Mouse (Mus musculus): ENCODE data around the gene Uqcc1.
A peak's percentile ranks its signal among the peaks of the same experiment; 100 is the strongest.
"Not testable (repeated sequence)": the region's sequence is repeated elsewhere in the genome, so short reads cannot be mapped to it uniquely, and the experiment has no call there.

Gene Uqcc1

DNA sequence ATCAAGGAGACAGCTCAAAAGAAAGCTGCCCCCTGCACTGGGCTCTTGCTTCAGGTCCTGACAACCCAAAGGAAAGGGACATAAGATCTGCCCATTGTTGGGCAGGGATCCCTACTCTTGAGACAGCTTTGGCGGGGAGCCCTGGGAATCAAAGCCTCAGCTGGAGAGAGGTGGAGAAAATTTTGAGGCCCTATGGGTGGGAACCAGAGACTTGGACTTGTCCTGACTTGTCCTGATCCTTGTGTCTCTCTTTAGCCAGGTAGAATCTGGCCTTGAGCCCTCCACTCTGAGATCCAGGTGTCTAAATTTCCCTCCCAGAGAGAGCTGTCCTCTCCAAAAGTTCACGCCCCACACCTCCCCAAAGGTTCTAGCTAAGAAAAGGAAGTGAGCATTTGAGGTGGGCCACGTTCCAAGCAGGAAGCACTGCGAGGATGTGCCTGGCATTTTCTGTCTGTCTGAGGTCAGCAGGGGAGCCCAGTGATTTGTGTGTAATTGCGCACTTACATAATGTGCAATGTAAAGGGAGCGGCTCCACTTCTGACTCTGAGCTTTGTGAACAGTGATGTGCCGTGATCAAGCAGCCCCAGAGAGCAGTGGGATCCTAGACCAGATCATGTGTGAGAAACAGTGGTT lies 9.9 kb upstream of the Uqcc1 start:
- no peak for DNase-seq (ENCODE audit: low read depth, low spot score)

GRCm38 (mm10) chr2:155928711-155929345 lies 1.3 kb downstream of the Uqcc1 start:
- DNase-seq (ENCODE audit: low read depth, low spot score): peak; percentile 46

GRCm38 (mm10) chr2:155925213-155925612 lies 4.9 kb downstream of the Uqcc1 start:
- DNase-seq (ENCODE audit: low read depth, low spot score): not testable (repeated sequence)

DNA sequence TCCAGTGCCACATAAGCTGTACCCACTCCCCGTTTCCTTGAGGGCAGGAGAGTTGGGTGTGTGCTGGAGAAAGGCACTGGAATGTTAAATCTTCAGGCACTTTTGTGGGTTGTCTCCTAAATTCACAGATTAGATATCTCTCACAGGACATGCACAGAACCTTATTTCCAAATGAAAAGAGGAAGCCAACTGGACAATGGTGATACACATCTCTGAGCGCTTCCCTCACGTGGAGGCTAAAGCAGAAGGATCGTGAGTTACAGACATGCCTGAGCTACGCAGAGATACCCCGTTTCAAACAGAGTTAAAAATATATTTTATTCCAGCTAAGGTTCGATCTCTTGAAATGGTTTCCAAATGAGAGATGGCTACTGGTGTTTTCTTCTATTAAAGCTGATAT lies 7.0 kb downstream of the Uqcc1 start:
- no peak for DNase-seq (ENCODE audit: low read depth, low spot score)

- no peak for DNase-seq (ENCODE audit: low read depth, low spot score)
Measured at GRCm38 (mm10) chr2:155914684-155915083, 15.4 kb downstream of the Uqcc1 start.

DNA sequence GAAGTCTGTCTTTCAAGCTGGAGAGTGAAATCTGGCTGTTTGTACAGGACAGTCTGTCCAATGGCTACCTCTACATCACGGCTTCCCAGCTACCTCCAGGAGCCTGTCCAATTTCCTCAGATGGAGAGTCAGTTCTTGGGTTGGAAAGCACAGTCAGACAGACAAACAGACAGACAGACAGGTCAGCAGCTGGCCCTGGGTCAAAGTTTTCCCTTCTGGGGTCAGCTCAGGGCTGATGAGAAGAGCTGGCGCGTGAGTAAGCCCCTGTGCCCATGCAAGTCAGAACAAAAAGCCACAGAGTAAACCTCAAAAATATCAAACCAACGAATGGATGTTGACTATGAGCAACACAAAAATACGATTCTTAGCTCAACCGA lies 26.5 kb downstream of the Uqcc1 start:
- DNase-seq (ENCODE audit: low read depth, low spot score): no peak

DNA sequence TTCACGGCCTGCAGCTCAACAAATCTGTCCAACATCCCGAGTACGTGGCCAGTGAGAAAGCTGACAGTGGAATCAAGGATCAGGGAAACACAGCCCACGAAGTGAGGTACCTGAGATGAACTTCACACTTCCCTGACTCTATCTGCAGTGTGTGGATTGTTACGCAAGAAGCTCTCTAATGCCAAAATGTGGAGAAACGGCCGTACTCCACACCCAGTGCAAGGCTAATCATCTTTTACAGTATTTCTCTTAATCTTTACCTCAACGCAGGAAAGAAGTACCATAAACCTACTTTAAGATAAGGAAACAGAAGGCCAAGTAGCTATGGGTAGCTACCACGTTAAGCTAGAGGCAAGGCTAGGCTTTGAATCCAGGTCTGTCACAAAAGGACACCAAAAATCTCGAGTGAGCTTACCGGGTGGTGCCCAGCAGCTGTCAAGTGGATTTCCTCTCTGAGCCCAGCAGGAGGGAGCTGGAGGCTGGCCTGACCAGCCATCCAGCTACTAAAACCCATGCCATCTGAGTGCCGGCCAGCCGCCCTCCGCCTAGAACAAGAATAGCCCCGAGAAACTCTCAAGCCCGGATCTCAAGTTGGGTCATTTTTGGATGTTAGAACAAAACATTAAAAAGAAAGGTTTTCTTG lies 27.0 kb downstream of the Uqcc1 start:
- DNase-seq (ENCODE audit: low read depth, low spot score): no peak

GRCm38 (mm10) chr2:155895046-155895735 lies 34.9 kb downstream of the Uqcc1 start:
- DNase-seq (ENCODE audit: low read depth, low spot score): no peak

GRCm38 (mm10) chr2:155894307-155895045 lies 35.6 kb downstream of the Uqcc1 start:
- DNase-seq (ENCODE audit: low read depth, low spot score): no peak

GRCm38 (mm10) chr2:155886776-155887175 lies 43.3 kb downstream of the Uqcc1 start:
- no peak for DNase-seq (ENCODE audit: low read depth, low spot score)

DNA sequence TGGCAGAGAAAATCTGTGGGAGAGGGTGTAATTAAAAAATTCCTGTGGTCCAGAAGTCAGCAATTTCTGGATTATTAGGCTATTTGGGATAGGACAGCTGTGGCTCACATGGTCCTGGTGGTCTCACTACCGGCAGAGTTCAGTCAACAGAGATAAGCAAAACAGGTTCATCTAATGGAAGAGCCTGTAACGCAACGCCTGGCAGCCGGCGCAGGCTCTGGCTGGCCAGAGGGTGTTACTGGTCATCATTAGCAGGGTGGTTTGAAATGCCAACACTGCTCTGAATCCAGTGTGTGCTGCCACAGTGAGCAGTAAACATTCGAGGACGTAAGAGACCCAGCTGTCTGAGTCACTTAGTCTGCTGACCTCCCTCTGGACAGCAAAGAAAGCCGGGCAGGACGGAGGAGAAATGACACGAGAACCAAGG lies 44.8 kb downstream of the Uqcc1 start:
- no peak for DNase-seq (ENCODE audit: low read depth, low spot score)

GRCm38 (mm10) chr2:155882087-155882486 lies 48.0 kb downstream of the Uqcc1 start:
- DNase-seq (ENCODE audit: low read depth, low spot score): no peak

GRCm38 (mm10) chr2:155878964-155879876 lies 50.9 kb downstream of the Uqcc1 start:
- no peak for DNase-seq (ENCODE audit: low read depth, low spot score)

GRCm38 (mm10) chr2:155873636-155874035 lies 56.5 kb downstream of the Uqcc1 start:
- no peak for DNase-seq (ENCODE audit: low read depth, low spot score)

- DNase-seq (ENCODE audit: low read depth, low spot score): no peak
Measured at GRCm38 (mm10) chr2:155872930-155873507, 57.1 kb downstream of the Uqcc1 start.

GRCm38 (mm10) chr2:155872486-155872885 lies 57.6 kb downstream of the Uqcc1 start:
- DNase-seq (ENCODE audit: low read depth, low spot score): no peak

GRCm38 (mm10) chr2:155869772-155870171 lies 60.3 kb downstream of the Uqcc1 start:
- no peak for DNase-seq (ENCODE audit: low read depth, low spot score)

- DNase-seq (ENCODE audit: low read depth, low spot score): no peak
Measured at GRCm38 (mm10) chr2:155868320-155868719, 61.8 kb downstream of the Uqcc1 start.

- DNase-seq (ENCODE audit: low read depth, low spot score): no peak
Measured at GRCm38 (mm10) chr2:155863301-155863867, 66.7 kb downstream of the Uqcc1 start.
